Mouse (Mus musculus): ENCODE measurements around the gene Gsx1. TPM values are rescaled to one million over a fixed set of nuclear protein-coding genes. Genes with fewer than 3 reads are reported as not detected.

Gene Gsx1
- total and polyA plus RNA-seq, 3 experiments = not detected

GRCm38 (mm10) chr5:147191801-147192575 lies 3.5 kb downstream of the Gsx1 start:
- Histone ChIP-seq H3K27me3 (replicated peaks) (peaks cover 16% of the 10 kb centered on the region), H3K79me2 (replicated peaks; ENCODE audit: control insufficient read depth, extremely low read depth, insufficient read depth, poor library complexity, severe bottlenecking) (no peaks in the 10 kb centered on the region), H3K4me3 (replicated peaks in 1 of 3; ENCODE audit: low read depth in 2 of 3, low read length in 2 of 3, poor library complexity in 1 of 3) (no peak overlapping the region), H3K9ac (ENCODE audit: insufficient read depth, low read depth) (no peak overlapping the region), H3K4me2 (ENCODE audit: insufficient read depth, low read depth, poor library complexity, severe bottlenecking) (no peak overlapping the region), H3K4me1 (ENCODE audit: control insufficient read depth in 1 of 2, insufficient read depth in 2 of 2) (peaks cover under 1 to 3% of the 10 kb centered on the region in 2 experiments; a peak in 2 of 4 replicates), H3K27ac (ENCODE audit: insufficient read depth, low read depth) (no peak overlapping the region), H3K9me3 (replicated peaks; ENCODE audit: low read length) (peaks cover 32% of the 10 kb centered on the region), H3K36me3 (replicated peaks in 1 of 2; ENCODE audit: control insufficient read depth in 1 of 2, insufficient read depth in 1 of 2, low read length in 1 of 2) (no peaks in the 10 kb centered on the region)
- dilution Hi-C loops (cut with MboI; ENCODE audit: extremely low pct_ligation_motif_present, extremely low pct_unique_long_range_greater_than_20kb, low sequenced_read_pairs) = no loop called here
- no peak for DNase-seq (ENCODE audit: extremely low read depth)
- in situ Hi-C loops (cut with MboI; ENCODE audit: low pct_ligation_motif_present, low pct_unique_long_range_greater_than_20kb, low sequenced_read_pairs) = no loop called here
- TF ChIP-seq BHLHE40 (IDR thresholded peaks at IDR 0.05; ENCODE audit: low read depth, low read length) = no peak
- TF ChIP-seq MEF2A (IDR thresholded peaks at IDR 0.05; ENCODE audit: borderline replicate concordance, low read depth, low read length) = no peak
- TF ChIP-seq KAT2A (IDR thresholded peaks at IDR 0.05; ENCODE audit: insufficient replicate concordance, low read length) = no peak
- TF ChIP-seq POLR2A (IDR thresholded peaks at IDR 0.05; ENCODE audit: low read depth, low read length) = no peak
- no peak for TF ChIP-seq NELFE (IDR thresholded peaks at IDR 0.05; ENCODE audit: low read depth, low read length)
- no peak for TF ChIP-seq CHD2 (IDR thresholded peaks at IDR 0.05; ENCODE audit: low read length)
- no peak for TF ChIP-seq GABPA (IDR thresholded peaks at IDR 0.05; ENCODE audit: insufficient replicate concordance, low read depth, low read length)
- no peak for TF ChIP-seq MXI1 (IDR thresholded peaks at IDR 0.05; ENCODE audit: low read depth, low read length)
- TF ChIP-seq JUN (IDR thresholded peaks at IDR 0.05; ENCODE audit: insufficient read depth, low read depth, low read length) = no peak
- no peak for TF ChIP-seq TCF12 (IDR thresholded peaks at IDR 0.05; ENCODE audit: low read depth, low read length)
- no peak for TF ChIP-seq RAD21 (IDR thresholded peaks at IDR 0.05; ENCODE audit: low read depth, low read length)
- no peak for TF ChIP-seq ZKSCAN1 (IDR thresholded peaks at IDR 0.05; ENCODE audit: borderline replicate concordance, low read depth, low read length)
- no peak for TF ChIP-seq EP300 (IDR thresholded peaks at IDR 0.05; ENCODE audit: low read length)
- no peak for TF ChIP-seq MAFK (IDR thresholded peaks at IDR 0.05; ENCODE audit: insufficient replicate concordance, low read length)
- TF ChIP-seq ETS1 (conservative IDR thresholded peaks at IDR 0.05; ENCODE audit: low read depth, low read length) = no peak

- Histone ChIP-seq H3K27me3 (replicated peaks) (peaks cover 15% of the 10 kb centered on the region), H3K4me3 (replicated peaks in 1 of 3; ENCODE audit: low read depth in 2 of 3, low read length in 2 of 3, poor library complexity in 1 of 3) (no peak overlapping the region), H3K9ac (ENCODE audit: insufficient read depth, low read depth) (no peak overlapping the region), H3K4me1 (ENCODE audit: control insufficient read depth in 1 of 2, insufficient read depth in 2 of 2) (no peaks in the 10 kb centered on the region), H3K4me2 (ENCODE audit: insufficient read depth, low read depth, poor library complexity, severe bottlenecking) (no peak overlapping the region), H3K79me2 (replicated peaks; ENCODE audit: control insufficient read depth, extremely low read depth, insufficient read depth, poor library complexity, severe bottlenecking) (no peaks in the 10 kb centered on the region), H3K36me3 (replicated peaks in 1 of 2; ENCODE audit: control insufficient read depth in 1 of 2, insufficient read depth in 1 of 2, low read length in 1 of 2) (no peaks in the 10 kb centered on the region), H3K27ac (ENCODE audit: insufficient read depth, low read depth) (no peak overlapping the region), H3K9me3 (replicated peaks; ENCODE audit: low read length) (peaks cover 29% of the 10 kb centered on the region)
- dilution Hi-C loops (cut with MboI; ENCODE audit: extremely low pct_ligation_motif_present, extremely low pct_unique_long_range_greater_than_20kb, low sequenced_read_pairs) (no loop called here), in situ Hi-C loops (cut with MboI; ENCODE audit: low pct_ligation_motif_present, low pct_unique_long_range_greater_than_20kb, low sequenced_read_pairs) (no loop called here)
- TF ChIP-seq POLR2AphosphoS2 (IDR thresholded peaks at IDR 0.05; ENCODE audit: low read depth, low read length) = no peak
- TF ChIP-seq CHD2 (IDR thresholded peaks at IDR 0.05; ENCODE audit: low read length) = no peak
- no peak for TF ChIP-seq TCF12 (IDR thresholded peaks at IDR 0.05; ENCODE audit: low read depth, low read length)
- no peak for TF ChIP-seq MYC (IDR thresholded peaks at IDR 0.05; ENCODE audit: low read depth, low read length)
- TF ChIP-seq ZC3H11A (IDR thresholded peaks at IDR 0.05; ENCODE audit: low read depth, low read length) = no peak
- no peak for TF ChIP-seq RAD21 (IDR thresholded peaks at IDR 0.05; ENCODE audit: low read depth, low read length)
- TF ChIP-seq EP300 (IDR thresholded peaks at IDR 0.05; ENCODE audit: low read length) = no peak
- no peak for TF ChIP-seq CTCF (conservative IDR thresholded peaks at IDR 0.05 in 1 of 2, IDR thresholded peaks at IDR 0.05 in 1 of 2; ENCODE audit: low read depth in 2 of 2, low read length in 2 of 2)
- TF ChIP-seq SMC3 (IDR thresholded peaks at IDR 0.05; ENCODE audit: low read depth, low read length) = no peak
- no peak for TF ChIP-seq MXI1 (IDR thresholded peaks at IDR 0.05; ENCODE audit: low read depth, low read length)
- no peak for TF ChIP-seq BHLHE40 (IDR thresholded peaks at IDR 0.05; ENCODE audit: low read depth, low read length)
- no peak for TF ChIP-seq JUN (IDR thresholded peaks at IDR 0.05; ENCODE audit: insufficient read depth, low read depth, low read length)
- TF ChIP-seq HCFC1 (IDR thresholded peaks at IDR 0.05; ENCODE audit: low read depth, low read length) = no peak
- TF ChIP-seq NELFE (IDR thresholded peaks at IDR 0.05; ENCODE audit: low read depth, low read length) = no peak
- TF ChIP-seq KAT2A (IDR thresholded peaks at IDR 0.05; ENCODE audit: insufficient replicate concordance, low read length) = no peak
- TF ChIP-seq USF2 (conservative IDR thresholded peaks at IDR 0.05; ENCODE audit: low read depth, low read length) = no peak
- no peak for TF ChIP-seq TBP (conservative IDR thresholded peaks at IDR 0.05; ENCODE audit: low read depth, low read length)
- no peak for TF ChIP-seq ZKSCAN1 (IDR thresholded peaks at IDR 0.05; ENCODE audit: borderline replicate concordance, low read depth, low read length)
- no peak for DNase-seq (ENCODE audit: extremely low read depth)
These were observed 4.1 kb downstream of the Gsx1 start for GRCm38 (mm10) chr5:147192576-147192960.
